Mouse (Mus musculus): ENCODE data around the gene Dgcr2. TPM values are rescaled to one million over a fixed set of nuclear protein-coding genes. Genes with fewer than 3 reads are reported as not detected.

Dgcr2 gene
- polyA plus RNA-seq, 1 experiment from 2014 or later: 75.3 TPM

DNA sequence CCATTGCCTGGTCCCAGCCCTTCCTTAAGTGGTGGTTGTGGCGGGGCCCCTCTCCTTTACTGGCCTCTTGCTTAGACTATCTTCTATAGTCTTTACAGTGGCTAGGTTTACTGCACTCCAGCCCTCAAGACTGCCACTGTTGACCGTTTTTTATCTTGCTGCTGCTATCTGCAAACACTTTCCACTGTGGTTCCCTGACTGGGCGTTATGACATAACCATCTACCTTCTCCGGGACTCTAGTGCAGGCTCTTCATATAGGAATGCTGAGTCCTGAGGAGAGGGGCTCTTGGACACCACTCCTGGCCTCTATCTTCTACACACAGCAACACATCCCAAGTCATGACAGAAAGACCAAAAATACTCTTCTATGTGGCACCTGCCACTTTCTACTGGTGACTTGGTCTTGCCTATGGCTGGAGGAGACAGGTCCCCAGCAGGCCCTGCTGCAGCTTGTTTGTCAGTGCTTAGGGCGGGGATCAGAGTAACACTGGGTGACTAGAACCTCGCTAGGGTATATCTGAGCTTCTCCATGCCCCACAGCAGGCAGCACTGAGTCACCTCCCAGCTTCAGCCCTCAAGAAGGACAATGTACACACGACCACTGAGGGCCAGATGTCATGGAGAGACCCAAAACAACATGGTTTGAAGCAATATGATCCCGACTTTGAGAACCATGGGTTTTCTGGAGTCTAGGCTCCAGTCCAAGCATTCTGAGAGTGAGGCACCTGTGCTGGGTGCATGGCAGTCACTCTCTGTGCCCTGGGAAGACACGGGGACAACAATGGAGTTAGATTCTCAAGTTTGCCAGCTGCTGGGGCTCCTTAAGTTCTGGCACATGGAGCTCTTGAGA is 35.5 kb upstream of the Dgcr2 start:
- no peak for DNase-seq (ENCODE audit: low spot score)
- Histone ChIP-seq H3K36me3 (ENCODE audit: control insufficient read depth, insufficient read depth, low read length) (no peaks in the 10 kb centered on the region), H3K9ac (ENCODE audit: low read length) (no peak overlapping the region), H3K4me2 (ENCODE audit: low read length) (no peak overlapping the region), H3K27ac (ENCODE audit: low read depth, low read length) (no peak overlapping the region), H3K4me1 (ENCODE audit: control insufficient read depth, insufficient read depth, low read length) (no peaks in the 10 kb centered on the region; the same call in 1 of the 2 replicates), H3K4me3 (ENCODE audit: low read depth, low read length) (no peak overlapping the region), H3K27me3 (replicated peaks; ENCODE audit: control insufficient read depth, insufficient read depth, low read length) (no peaks in the 10 kb centered on the region; the same call in 1 of the 2 replicates), H3K9me3 (replicated peaks; ENCODE audit: control insufficient read depth, low read length) (no peaks in the 10 kb centered on the region)
- 75% methylated on average over 9 of the region's 9 CpGs for WGBS
- no peak for ATAC-seq

DNA sequence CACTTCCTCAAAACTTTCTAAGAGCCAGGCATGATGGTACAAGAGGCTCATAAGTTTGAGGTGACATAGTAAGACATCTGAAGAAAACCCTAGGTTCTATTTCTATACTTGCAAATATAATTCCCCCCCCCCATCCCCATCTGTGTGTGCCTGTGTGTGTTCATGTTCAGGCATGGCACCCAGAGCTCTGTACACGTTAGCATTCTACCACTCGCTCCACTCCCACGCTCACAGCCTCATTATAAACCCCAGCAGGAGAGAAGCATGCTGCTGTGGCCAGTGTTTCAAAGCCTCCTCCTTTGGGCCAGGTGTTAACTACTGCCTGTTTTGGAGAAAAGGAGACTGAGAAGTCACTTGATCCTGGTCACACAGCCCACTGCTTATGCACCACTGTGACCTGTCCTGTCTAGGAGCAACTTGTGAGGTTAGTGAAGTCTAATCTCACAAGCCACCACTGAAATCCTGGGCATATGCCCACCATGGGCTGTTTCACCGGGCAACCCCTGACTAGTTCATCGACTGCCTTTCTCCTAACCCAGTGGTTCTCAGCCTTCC is 33.6 kb upstream of the Dgcr2 start:
- Histone ChIP-seq H3K9ac (ENCODE audit: low read length) (no peak overlapping the region), H3K4me2 (ENCODE audit: low read length) (no peak overlapping the region), H3K9me3 (replicated peaks; ENCODE audit: control insufficient read depth, low read length) (no peaks in the 10 kb centered on the region), H3K36me3 (ENCODE audit: control insufficient read depth, insufficient read depth, low read length) (no peaks in the 10 kb centered on the region), H3K4me3 (ENCODE audit: low read depth, low read length) (no peak overlapping the region), H3K4me1 (ENCODE audit: control insufficient read depth, insufficient read depth, low read length) (peaks cover 1% of the 10 kb centered on the region), H3K27ac (ENCODE audit: low read depth, low read length) (no peak overlapping the region), H3K27me3 (replicated peaks; ENCODE audit: control insufficient read depth, insufficient read depth, low read length) (no peaks in the 10 kb centered on the region; the same call in 1 of the 2 replicates)
- 59% methylated on average over 5 of the region's 5 CpGs for WGBS
- ATAC-seq (no peak), DNase-seq (ENCODE audit: low spot score) (no peak)

DNA sequence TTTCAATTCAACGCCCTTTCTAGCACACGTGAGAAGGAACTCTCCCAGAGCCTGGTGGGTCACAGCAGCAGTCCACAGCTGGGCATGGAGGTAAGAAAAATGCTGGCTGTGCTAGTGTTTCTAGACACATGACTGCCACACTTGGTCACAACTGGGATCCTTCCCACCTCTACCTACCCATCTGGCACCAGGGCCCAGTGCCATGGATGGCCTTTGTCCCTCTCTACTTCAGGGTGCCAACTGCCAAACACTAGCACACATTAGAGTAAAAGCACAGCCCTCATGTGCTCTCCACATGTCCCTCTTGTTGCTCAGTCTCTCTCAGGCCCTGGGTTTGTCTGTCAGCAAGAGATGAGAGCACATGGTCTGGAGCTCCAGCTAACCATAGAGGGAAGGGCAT is 31.3 kb upstream of the Dgcr2 start:
- no peak overlapping the region for H3K9ac ChIP-seq (ENCODE audit: low read length)
- H3K4me2 ChIP-seq (ENCODE audit: low read length): no peak overlapping the region
- WGBS: 70% methylated on average over 2 of the region's 2 CpGs
- ATAC-seq: no peak
- no peaks in the 10 kb centered on the region for H3K27me3 ChIP-seq (replicated peaks; ENCODE audit: control insufficient read depth, insufficient read depth, low read length)
- H3K36me3 ChIP-seq (ENCODE audit: control insufficient read depth, insufficient read depth, low read length): peaks cover 18% of the 10 kb centered on the region
- no peak overlapping the region for H3K27ac ChIP-seq (ENCODE audit: low read depth, low read length)
- no peak for DNase-seq (ENCODE audit: low spot score)
- H3K9me3 ChIP-seq (replicated peaks; ENCODE audit: control insufficient read depth, low read length): no peaks in the 10 kb centered on the region
- H3K4me3 ChIP-seq (ENCODE audit: low read depth, low read length): no peak overlapping the region
- peaks cover 7% of the 10 kb centered on the region for H3K4me1 ChIP-seq (ENCODE audit: control insufficient read depth, insufficient read depth, low read length)

DNA sequence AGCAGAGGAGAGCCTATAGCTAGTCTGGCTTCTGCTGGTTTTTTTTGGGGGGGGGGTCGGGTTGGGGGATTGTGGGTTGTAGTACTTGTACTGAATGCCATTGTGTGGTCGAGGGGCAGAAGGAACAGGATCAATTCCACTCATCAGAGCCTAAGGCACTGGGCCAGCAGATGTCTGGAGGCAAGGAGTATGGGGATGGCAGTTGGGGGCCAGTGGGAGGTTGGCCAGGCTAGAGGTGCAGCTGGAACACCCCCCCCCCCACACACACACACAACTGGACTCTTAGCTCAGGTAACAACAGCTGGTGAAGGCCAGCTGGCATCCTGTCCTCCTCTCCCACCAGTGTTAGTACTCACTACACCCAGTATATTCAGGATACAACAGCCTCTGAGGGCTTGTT is 30.8 kb upstream of the Dgcr2 start:
- peak overlapping the region; percentile 92; the same call in 1 of the 2 replicates for H3K4me2 ChIP-seq (ENCODE audit: low read length)
- 8% methylated on average over 2 of the region's 2 CpGs for WGBS
- DNase-seq (ENCODE audit: low spot score) (no peak), ATAC-seq (no peak)
- no peaks in the 10 kb centered on the region for H3K9me3 ChIP-seq (replicated peaks; ENCODE audit: control insufficient read depth, low read length)
- peaks cover 20% of the 10 kb centered on the region for H3K36me3 ChIP-seq (ENCODE audit: control insufficient read depth, insufficient read depth, low read length)
- no peak overlapping the region for H3K4me3 ChIP-seq (ENCODE audit: low read depth, low read length)
- H3K4me1 ChIP-seq (ENCODE audit: control insufficient read depth, insufficient read depth, low read length): peaks cover 7% of the 10 kb centered on the region
- H3K9ac ChIP-seq (ENCODE audit: low read length): no peak overlapping the region
- H3K27ac ChIP-seq (ENCODE audit: low read depth, low read length): no peak overlapping the region
- no peaks in the 10 kb centered on the region for H3K27me3 ChIP-seq (replicated peaks; ENCODE audit: control insufficient read depth, insufficient read depth, low read length)

DNA sequence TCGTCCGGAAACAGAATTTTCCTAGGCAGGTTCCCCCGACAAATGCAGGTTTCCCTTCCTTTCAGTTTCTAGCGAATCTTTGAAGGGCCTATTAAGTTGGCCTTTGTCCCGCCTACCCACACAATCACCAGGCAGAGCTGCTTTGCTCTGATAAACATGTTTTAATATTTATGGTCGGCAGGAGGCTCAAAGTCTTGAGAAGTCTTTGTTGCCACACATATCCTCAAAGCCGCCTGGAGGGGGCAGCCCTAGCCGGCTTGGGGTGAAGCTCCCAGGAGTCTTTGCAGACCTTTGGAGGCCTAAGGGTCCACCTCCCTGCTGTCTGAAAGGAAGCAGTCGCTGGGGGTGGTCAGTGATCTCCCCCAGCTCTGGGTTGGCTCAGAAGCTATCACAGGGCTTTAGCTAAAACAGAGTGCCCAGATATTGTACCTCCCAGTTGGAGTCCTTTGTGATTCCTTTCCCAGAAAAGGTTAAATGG is 30.3 kb upstream of the Dgcr2 start:
- Histone ChIP-seq H3K4me3 (ENCODE audit: low read depth, low read length) (peak overlapping the region; percentile 83), H3K36me3 (ENCODE audit: control insufficient read depth, insufficient read depth, low read length) (peaks cover 20% of the 10 kb centered on the region), H3K9ac (ENCODE audit: low read length) (peak overlapping the region; percentile 84), H3K9me3 (replicated peaks; ENCODE audit: control insufficient read depth, low read length) (no peaks in the 10 kb centered on the region), H3K27ac (ENCODE audit: low read depth, low read length) (peak overlapping the region; percentile 82), H3K4me2 (ENCODE audit: low read length) (peak overlapping the region; percentile 92), H3K27me3 (replicated peaks; ENCODE audit: control insufficient read depth, insufficient read depth, low read length) (no peaks in the 10 kb centered on the region), H3K4me1 (ENCODE audit: control insufficient read depth, insufficient read depth, low read length) (peaks cover 7% of the 10 kb centered on the region)
- ATAC-seq (peak; percentile 44), DNase-seq (ENCODE audit: low spot score) (peak; percentile 88)
- 1% methylated on average over 9 of the region's 9 CpGs for WGBS

DNA sequence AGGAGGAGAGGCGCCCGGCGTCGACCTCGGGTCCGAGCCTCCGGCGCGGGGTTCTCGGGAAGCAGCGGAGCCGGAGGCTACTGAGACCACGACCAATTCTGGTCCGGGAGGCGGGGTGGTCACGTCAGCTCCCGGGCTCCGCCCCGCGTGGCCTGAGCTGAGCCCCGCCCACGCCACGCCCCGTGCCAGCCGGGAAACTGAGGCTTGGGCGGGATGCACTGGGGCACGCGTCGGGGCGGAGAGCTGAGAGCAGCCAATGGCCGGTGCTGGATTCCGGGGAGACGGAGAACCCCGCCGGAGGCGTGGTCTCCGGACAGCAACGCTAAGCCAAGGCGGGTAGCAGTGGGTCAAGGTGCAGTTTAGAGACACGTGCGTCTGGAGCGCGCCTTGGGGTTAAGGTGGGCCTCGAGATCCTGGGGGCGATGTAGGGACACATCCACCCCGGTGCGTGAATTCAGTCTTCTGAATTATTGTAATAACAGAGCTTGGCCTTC is 29.8 kb upstream of the Dgcr2 start, which contains the start of gene Slc25a1:
Slc25a1 (minus strand) TSS at position 133 of the 494 bp plus-strand sequence.
- Histone ChIP-seq H3K27ac (ENCODE audit: low read depth, low read length) (peak within 1 kb of the TSS; percentile 82), H3K27me3 (replicated peaks; ENCODE audit: control insufficient read depth, insufficient read depth, low read length) (no peaks in the 10 kb centered on the region), H3K9ac (ENCODE audit: low read length) (peak within 1 kb of the TSS; percentile 84), H3K4me2 (ENCODE audit: low read length) (peak within 1 kb of the TSS; percentile 92), H3K4me3 (ENCODE audit: low read depth, low read length) (peak within 1 kb of the TSS; percentile 83), H3K9me3 (replicated peaks; ENCODE audit: control insufficient read depth, low read length) (no peaks in the 10 kb centered on the region), H3K36me3 (ENCODE audit: control insufficient read depth, insufficient read depth, low read length) (peaks cover 20% of the 10 kb centered on the region), H3K4me1 (ENCODE audit: control insufficient read depth, insufficient read depth, low read length) (peaks cover 7% of the 10 kb centered on the region)
- WGBS: under 1% methylated on average over 37 of the region's 47 CpGs
- peak; percentile 77 for DNase-seq (ENCODE audit: low spot score)
- ATAC-seq: peak; percentile 88

DNA sequence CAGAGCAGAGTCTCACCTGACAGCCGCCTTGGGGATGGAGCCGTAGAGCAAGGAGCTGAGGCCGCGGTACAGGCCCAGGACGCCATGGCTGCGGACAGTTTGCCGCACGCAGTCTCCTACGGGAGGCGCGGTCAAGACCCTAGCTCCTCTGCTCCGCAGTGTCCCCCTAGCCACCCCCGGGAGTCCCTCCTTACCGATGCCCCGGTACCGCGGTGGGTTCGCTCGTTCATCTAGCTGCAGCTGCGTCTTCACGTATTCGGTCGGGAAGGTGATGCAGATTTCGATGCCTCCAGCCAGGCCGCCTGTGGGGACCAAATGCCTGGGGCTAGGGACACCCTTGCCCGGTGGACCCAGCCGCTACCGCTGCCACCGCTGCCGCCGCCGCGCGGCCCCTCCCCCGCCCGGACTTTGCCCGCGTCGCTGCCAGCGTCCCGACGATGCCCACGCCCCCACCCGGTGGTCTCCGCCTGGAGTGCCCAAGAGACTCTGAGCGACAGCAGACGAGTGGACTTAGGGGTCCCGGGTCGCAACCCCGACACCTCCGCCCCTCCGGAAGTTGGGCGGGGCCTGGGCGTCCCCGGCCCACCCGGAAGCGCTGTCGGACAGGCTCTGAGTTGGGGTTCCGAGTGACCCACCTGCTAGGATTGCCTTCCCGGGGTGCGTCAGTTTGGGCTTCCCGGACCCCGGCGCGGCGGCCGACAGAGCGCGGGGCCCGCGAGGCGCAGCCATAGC is 29.2 kb upstream of the Dgcr2 start:
- Histone ChIP-seq H3K9me3 (replicated peaks; ENCODE audit: control insufficient read depth, low read length) (no peaks in the 10 kb centered on the region), H3K9ac (ENCODE audit: low read length) (peak overlapping the region; percentile 84), H3K36me3 (ENCODE audit: control insufficient read depth, insufficient read depth, low read length) (peaks cover 20% of the 10 kb centered on the region), H3K4me1 (ENCODE audit: control insufficient read depth, insufficient read depth, low read length) (peaks cover 9% of the 10 kb centered on the region), H3K4me3 (ENCODE audit: low read depth, low read length) (peak overlapping the region; percentile 83), H3K4me2 (ENCODE audit: low read length) (peak overlapping the region; percentile 92), H3K27me3 (replicated peaks; ENCODE audit: control insufficient read depth, insufficient read depth, low read length) (no peaks in the 10 kb centered on the region), H3K27ac (ENCODE audit: low read depth, low read length) (peak overlapping the region; percentile 82)
- DNase-seq (ENCODE audit: low spot score) (peak; percentile 37), ATAC-seq (peak; percentile 52)
- under 1% methylated on average over 67 of the region's 72 CpGs for WGBS

DNA sequence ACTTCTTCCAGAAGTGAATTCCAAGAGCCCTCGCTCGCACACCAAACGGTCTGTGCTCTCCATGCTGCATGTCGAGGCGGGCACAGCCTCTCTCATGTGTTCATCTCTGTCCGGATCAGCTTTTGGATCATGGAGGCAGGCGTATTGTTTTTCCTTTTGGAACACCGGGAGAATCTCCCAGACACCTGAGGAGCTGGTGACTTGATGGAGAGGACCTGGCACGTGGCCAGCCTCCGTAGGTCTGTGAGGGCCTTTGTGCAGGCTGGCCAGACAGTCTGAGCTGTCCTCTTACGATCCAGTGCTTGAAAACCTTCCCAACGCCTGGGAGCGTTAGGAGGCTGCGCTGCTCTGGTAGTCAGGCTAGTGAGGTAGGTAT is 23.8 kb upstream of the Dgcr2 start:
- under 1% methylated on average over 14 of the region's 14 CpGs for WGBS
- DNase-seq (ENCODE audit: low spot score): no peak

More for the DNA sequence above, 23.8 kb upstream of the Dgcr2 start:
- Histone ChIP-seq H3K9ac (ENCODE audit: low read length) (peak overlapping the region; percentile 68), H3K27me3 (replicated peaks; ENCODE audit: control insufficient read depth, insufficient read depth, low read length) (peaks cover 12% of the 10 kb centered on the region; the same call in 1 of the 2 replicates), H3K9me3 (replicated peaks; ENCODE audit: control insufficient read depth, low read length) (no peaks in the 10 kb centered on the region), H3K36me3 (ENCODE audit: control insufficient read depth, insufficient read depth, low read length) (peaks cover 20% of the 10 kb centered on the region), H3K4me1 (ENCODE audit: control insufficient read depth, insufficient read depth, low read length) (peaks cover 16% of the 10 kb centered on the region), H3K27ac (ENCODE audit: low read depth, low read length) (peak overlapping the region; percentile 34), H3K4me3 (ENCODE audit: low read depth, low read length) (peak overlapping the region; percentile 49), H3K4me2 (ENCODE audit: low read length) (peak overlapping the region; percentile 86)
- peak; percentile 9; the same call in 1 of the 2 replicates for ATAC-seq
